Mouse (Mus musculus) naive thymus-derived CD4-positive, alpha-beta T cell, adult 2 months (primary cell): ENCODE results near the gene Prps1l3.
"Not testable (repeated sequence)": the region's sequence is repeated elsewhere in the genome, so short reads cannot be mapped to it uniquely, and the experiment has no call there.

Experiments used
- DNase-seq: peaks from one replicate; pipeline ENCODE4 v3.0.0-alpha.2; 2011; ENCODE audit warnings: low read depth

Prps1l3 gene

DNA sequence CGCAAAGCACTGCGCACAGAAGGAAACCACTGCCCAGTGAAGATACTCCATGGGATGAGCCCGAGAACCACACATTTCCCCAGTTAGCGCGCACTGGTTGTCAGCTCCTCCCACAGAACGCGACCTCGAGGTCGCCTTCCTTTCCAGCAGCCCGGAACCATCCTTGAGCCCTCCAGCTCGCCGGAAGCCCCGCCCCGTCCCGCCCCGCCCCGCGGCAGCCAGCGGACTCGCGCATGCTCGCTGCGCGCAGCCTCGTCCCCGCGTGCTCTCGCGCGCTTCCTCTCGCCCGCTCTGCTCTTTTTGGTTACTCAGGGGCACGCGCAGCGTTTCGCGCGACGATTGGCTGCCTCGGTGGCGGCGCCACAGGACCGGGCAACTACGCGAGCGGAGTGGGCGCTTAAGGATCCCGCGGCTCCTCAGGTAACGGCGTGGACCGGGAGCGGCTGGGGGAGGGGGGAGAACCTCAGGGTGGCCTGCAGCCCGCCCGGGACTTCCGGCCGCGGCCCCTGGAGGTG lies at the start of gene Prps1l3, which contains the start of gene Mipol1:
Prps1l3 (plus strand) TSS at position 221 of the 515 bp plus-strand sequence.
Mipol1 (plus strand) TSS at position 236 of the 515 bp plus-strand sequence.
- DNase-seq, result peak; percentile 97

DNA sequence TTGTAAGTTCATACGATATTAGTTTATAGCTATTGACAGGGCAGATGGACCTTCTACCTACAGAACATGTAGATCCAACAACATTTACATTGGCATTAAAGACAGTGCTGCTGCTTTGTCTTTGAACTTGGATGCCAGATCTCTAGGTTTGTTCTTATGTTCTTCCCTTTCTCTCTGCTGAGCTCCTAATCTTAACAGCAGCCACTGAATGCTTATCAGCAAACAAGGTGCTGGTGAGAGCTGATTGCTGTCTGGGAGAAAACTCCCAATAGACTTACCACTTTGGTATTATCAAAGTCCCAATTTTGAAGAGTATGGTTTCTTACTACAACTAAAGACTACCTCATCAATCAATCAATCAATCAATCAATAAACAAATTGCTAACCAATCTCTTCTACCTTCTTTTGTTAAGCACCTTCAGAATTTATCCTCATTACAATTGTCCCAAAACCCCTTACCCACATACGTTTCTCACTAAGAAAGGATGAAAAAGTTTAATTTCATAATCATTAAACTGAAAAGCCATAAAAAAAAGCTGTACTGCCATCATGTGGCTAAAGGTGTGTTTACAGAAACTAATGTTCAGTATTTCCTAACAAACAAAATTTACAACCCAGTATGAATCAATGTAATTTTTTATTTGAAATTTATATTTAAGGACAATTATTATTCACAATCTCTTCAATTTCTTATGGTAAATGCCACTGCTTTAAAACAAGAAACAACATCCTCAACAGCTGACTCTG lies 45.6 kb upstream of the Prps1l3 start:
- no peak for DNase-seq

- no peak for DNase-seq
Measured at GRCm38 (mm10) chr12:57185475-57185874, 44.7 kb upstream of the Prps1l3 start.

DNA sequence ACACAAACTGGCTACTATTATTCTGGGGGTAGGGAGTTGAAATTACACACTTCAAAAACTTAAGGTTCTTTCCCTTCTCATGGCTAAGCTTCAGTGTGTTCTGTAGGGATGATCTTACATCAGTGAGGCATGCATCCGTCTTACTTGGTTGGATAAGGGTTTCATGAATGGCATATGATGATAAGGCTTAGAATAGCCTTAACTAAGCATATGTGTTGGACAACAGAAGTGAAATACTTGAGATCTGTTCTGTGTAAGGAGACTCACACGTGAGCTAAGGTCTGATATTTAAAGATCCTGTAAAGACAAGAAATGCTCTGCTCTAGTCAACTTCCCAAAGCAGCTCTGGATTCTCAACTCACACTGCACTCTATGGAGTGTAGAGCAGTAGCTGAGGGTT lies 44.1 kb upstream of the Prps1l3 start:
- DNase-seq, result no peak

DNA sequence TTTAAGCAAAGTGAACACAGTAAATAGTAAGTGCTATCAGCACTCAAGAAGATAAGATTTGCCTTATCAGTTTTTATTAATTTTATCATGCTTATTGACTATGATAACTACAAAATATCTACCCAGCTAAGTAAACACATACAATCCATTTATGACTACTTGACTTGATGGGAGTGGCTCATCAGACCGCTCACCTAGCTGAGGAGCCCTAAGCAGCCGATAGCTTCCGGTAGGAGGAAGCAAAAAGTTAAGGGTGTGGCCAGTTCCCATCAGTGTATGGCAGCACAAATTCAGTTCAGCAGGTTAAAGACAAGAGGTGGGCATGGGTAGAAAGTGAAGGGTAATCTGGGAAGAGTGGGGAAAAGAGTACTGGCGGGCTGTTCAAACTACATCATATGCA lies 43.2 kb upstream of the Prps1l3 start:
- no peak for DNase-seq

GRCm38 (mm10) chr12:57194609-57195008 lies 35.6 kb upstream of the Prps1l3 start:
- DNase-seq, result no peak

DNA sequence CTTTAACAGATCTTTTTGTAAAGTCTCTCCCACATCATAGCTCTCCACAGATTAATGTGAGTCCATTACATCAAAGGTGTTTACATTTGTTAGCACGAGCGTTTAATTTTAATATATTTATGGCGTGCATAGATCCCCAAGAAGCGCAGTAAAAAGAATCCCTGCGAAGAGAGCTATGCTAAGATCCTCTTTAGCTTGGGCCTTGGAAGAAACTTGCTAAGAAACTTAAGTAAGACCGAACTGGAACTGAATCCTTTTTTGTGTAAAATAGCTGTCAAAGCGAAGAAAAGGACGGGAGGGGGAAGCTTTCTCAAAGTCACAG lies 34.0 kb upstream of the Prps1l3 start:
- DNase-seq, result no peak

DNA sequence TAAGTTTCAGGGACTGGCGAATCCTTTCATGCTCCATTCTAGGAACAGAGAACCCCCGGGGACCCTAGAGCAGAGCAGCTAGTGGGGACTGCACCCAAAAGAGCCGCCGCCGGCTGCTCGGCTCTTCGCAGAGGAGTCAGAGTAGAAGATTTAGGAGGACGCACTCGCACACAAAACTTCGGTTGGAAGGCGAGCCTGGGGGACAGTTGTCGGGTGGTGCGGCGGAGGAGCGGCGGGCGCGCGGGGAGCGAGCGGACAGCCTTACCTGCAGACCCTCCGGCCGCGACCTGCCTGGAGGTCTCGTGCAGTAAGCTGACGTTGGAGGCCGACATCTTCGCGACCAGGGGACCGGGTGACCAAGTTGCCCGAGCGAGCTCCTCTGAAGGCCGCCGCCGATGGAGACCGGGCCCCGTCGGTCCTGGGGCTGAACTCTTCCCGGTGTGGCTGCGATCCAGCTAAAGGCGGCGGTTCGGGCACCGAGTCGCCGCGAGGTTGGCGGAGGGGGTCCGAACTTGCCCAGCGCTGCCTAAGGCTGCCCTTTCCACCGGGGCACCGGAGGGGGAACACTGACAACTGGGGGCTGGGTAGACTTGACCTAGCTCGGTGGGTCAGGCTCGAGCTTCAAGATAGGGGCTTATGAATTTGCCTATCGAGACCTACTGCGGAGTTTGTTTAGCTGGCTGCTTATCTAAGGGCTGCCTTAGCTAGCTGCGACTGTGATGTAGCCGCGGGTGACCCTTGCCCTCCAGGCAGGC lies 33.4 kb upstream of the Prps1l3 start:
- DNase-seq, result no peak

- no peak for DNase-seq
Measured at GRCm38 (mm10) chr12:57197363-57198026, 32.7 kb upstream of the Prps1l3 start, which contains the start of gene Slc25a21. Slc25a21 (minus strand) TSS chr12:57197472.

- DNase-seq, result no peak
Measured at GRCm38 (mm10) chr12:57198269-57198668, 31.9 kb upstream of the Prps1l3 start.

GRCm38 (mm10) chr12:57199427-57199826 lies 30.8 kb upstream of the Prps1l3 start:
- no peak for DNase-seq

GRCm38 (mm10) chr12:57201901-57202300 lies 28.3 kb upstream of the Prps1l3 start:
- no peak for DNase-seq

DNA sequence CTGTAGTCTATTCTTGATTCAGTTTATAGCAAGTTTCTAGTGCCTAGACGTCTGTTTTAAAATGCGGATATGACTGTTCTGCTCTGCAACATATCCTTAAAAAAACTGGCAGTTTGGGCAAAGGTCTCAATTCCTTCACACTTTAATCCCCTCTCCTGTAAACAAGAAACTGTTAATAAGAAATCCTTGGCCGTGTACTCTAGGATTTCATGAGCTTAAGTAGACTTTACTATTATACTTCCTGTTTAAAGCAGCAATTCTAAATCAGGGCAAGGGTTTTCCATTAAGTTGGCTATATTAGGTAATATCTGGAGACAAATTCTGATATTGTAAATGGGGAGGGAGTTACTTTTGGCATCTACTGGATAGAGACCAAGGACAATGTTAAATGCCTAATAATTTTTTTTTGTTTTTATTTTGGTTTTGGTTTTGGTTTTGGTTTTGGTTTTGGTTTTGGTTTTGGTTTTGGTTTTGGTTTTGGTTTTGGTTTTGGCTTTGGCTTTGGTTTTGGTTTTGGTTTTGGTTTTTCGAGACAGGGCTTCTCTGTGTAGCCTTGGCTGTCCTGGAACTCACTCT lies 25.8 kb upstream of the Prps1l3 start:
- DNase-seq, result peak; percentile 30

DNA sequence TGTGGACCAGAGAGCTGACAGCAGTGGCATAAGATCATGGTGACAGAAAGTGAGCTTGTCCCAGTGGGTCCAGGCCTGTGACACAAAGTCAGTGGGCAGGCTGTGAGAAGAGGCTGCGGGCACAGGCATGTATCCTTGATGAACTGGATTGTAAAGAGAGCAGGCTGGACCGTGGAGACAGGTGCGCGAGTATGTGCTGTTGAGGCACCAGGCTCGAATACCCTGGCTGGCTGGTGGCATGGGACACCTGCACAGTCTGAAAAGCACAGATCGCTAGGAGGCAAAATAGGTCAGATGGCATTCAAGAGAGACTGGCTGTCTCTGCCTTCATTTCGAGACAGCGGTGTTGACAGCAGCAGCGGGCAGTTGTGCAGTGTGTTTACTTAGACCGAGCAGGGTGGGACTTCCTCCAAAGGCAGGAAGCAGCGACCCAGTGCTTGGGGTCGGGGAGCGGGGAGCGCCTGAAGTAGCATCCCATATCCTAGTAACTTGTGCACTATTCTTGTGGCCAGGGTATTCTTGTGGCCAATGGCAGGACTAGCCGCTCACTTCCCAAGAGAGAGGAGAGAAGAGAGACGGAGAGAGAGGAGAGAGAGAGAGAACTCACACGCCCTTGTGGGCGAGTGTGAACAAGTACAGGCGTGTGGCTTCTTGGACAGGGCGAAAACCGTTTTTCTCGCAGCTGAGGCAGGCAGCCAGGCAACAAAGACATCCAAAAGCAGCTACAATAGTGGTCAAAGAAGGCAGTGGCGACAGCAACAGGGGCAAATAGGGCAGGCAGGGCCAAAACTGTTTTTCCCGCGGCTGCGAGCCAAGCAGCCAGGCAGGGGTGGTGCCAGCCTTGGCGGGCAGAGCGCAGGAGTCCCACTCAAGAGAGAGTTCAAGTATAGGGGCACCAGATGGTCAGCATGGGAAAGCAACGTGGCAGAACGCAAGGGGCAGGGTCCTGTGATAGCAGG lies 18.6 kb upstream of the Prps1l3 start:
- DNase-seq, result peak; percentile 51

- not testable (repeated sequence) for DNase-seq
Measured at GRCm38 (mm10) chr12:57212463-57212862, 17.7 kb upstream of the Prps1l3 start.

- no peak for DNase-seq
Measured at GRCm38 (mm10) chr12:57226411-57226810, 3.8 kb upstream of the Prps1l3 start.

- DNase-seq, result no peak
Measured at GRCm38 (mm10) chr12:57227776-57228175, 2.4 kb upstream of the Prps1l3 start.

- no peak for DNase-seq
Measured at GRCm38 (mm10) chr12:57229703-57230102, 509 bp upstream of the Prps1l3 start.

- DNase-seq, result peak; percentile 61
Measured at GRCm38 (mm10) chr12:57231085-57231875, 1.1 kb downstream of the Prps1l3 start.

GRCm38 (mm10) chr12:57233386-57233785 lies 3.2 kb downstream of the Prps1l3 start:
- DNase-seq, result no peak
